Mouse (Mus musculus) gastrocnemius, postnatal 10 days (tissue): ENCODE data around the gene Flcn. TPM values are rescaled to one million over a fixed set of nuclear protein-coding genes. Genes with fewer than 3 reads are reported as not detected.

ENCODE experiments used
- DNase-seq: peaks from one replicate; pipeline ENCODE4 v3.0.0; 2021; ENCODE audit warnings: mixed read lengths
- total RNA-seq, 2 experiments: library from RNA; stranded (reverse); gene quantifications; 2 replicates each; pipeline ENCODE4 v1.2.3; 2021

The Flcn gene
- total RNA-seq, 2 experiments from 2014 or later: 25.5 to 27.0 TPM

DNA sequence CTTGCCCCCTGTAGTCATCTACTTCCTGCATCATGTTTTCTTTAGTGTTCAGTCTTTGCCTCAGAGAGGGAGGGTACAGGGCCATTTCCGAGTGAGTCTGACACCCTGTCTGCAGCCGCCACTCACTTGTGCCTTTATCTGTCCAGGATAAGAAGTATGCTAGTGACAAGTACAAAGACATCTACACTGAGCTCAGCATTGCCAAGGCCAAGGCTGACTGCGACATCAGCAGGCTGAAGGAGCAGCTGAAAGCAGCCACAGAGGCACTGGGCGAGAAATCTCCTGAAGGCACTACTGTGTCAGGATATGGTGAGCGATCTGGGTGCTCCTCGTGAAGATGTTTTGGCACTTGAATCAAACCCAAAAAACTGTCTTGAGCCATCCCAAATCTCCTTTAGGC, 40.1 kb downstream of the Flcn start:
- DNase-seq: no peak

DNA sequence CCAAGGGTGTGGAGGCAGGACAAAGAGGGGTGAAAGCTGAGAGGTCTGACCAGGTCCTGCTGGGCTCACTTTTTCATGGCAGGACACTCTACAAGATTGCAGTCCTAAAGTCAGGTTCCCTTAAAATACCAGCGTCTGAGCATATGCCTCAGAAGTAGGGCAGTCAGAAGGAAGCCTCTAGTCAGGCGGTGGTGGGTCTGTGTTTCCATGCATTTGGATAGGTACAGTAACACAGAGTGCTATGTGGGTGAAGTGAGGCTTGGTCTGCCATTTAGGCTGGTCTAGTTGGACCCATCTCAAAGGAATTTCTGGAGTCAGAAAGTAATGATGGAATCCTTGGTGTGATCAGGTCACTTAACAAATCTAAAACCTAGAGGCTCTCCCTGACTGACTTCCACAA, 40.5 kb downstream of the Flcn start:
- DNase-seq: no peak

DNA sequence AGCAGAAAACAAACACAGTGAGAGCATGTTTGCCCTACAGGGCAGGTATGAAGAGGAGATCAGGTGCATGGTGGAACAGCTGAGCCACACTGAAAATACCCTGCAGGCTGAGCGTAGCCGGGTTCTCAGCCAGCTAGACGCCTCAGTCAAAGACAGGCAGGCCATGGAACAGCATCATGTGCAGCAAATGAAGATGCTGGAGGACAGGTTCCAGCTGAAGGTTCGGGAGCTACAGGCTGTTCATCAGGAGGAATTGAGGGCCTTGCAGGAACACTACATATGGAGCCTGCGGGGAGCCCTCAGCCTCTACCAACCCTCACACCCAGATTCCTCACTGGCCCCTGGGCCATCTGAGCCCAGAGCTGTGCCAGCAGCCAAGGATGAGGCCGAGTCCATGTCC, 49.0 kb downstream of the Flcn start:
- DNase-seq: no peak

- no peak for DNase-seq
Observed at GRCm38 (mm10) chr11:59759626-59760025, 50.2 kb downstream of the Flcn start.

DNA sequence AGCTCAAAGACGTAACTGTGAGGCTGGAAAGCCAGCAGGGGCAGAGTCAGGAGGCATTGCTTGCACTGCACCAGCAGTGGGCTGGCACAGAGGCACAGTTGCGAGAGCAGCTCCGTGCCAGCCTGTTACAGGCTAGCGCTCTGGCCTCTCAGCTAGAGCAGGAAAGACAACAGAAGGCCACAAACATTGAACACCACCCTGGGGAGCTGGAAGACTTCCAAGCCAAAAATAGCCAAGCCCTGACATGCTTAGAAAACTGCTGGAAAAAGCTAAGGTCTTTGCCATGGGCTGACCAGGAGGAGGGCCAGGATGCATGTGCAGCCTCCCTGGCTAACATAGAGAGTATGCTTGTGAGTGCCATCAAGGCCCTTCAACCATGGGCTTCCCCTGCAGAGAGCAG, 50.6 kb downstream of the Flcn start:
- DNase-seq: peak; percentile 39

DNA sequence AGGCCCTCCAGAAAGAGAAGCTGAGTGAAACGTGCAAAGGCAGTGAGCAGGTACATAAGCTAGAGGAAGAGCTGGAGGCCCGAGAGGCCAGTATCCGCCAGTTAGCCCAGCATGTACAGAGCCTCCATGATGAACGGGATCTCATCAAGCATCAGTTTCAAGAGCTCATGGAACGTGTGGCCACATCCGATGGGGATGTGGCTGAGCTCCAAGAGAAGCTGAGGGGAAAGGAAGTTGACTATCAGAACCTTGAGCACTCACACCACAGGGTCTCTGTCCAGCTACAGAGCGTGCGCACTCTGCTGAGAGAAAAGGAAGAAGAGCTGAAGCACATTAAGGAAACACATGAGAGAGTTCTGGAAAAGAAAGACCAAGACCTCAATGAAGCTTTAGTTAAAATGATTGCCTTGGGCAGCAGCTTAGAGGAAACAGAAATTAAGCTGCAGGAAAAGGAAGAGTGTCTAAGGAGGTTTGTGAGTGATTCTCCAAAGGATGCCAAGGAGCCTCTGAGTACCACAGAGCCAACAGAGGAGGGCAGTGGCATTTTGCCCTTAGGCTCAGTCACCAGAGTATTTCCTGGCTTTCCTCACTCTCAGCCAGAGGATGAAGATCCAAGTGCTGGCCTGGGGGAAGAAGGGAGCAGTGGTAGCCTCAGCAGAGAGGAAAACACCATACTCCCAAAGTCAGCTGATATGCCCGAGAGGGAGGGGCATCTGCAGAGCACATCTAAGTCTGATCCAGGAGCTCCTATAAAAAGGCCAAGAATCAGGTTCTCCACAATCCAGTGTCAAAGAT, 51.4 kb downstream of the Flcn start:
- DNase-seq: no peak

GRCm38 (mm10) chr11:59756351-59756750, 53.5 kb downstream of the Flcn start:
- no peak for DNase-seq

- no peak for DNase-seq
Observed at GRCm38 (mm10) chr11:59754504-59754903, 55.3 kb downstream of the Flcn start.

DNA sequence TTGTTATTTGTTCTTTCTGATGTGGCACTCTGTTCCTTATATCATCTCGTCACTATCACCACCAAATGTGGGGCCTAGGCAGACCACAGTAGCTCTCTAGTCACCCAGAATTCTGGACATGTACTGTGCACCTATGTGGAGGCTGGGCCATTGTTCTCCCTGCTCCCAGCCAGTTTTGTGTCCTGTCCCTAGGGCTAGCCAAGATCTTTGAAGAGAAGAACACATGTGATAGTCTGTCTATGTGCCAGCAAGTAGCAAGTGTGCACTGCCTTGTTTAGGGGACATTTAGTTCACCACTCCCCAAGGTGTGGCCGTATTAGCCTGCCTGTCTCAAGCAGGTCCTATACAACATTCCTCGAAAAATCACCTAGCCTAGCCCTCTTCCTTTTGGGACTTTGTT, 60.8 kb downstream of the Flcn start:
- no peak for DNase-seq

DNA sequence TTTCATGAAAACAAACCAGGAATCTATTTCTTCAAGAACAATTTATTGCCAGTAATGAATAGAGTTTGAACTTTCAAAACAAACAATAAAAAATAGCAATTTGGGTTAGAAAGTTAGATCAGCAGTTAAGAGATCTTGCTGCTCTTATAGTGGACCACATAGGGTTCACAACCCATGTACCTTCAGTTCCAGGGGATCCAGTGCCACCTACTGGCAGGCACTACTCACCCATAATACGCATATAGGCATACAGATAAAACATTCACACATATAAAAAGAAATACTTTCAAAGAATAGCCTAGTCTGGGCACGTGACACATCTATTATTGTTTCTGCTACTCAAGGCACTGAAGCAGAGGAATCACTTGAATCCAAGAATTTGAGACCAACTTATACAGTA, 63.2 kb downstream of the Flcn start:
- peak; percentile 51 for DNase-seq

DNA sequence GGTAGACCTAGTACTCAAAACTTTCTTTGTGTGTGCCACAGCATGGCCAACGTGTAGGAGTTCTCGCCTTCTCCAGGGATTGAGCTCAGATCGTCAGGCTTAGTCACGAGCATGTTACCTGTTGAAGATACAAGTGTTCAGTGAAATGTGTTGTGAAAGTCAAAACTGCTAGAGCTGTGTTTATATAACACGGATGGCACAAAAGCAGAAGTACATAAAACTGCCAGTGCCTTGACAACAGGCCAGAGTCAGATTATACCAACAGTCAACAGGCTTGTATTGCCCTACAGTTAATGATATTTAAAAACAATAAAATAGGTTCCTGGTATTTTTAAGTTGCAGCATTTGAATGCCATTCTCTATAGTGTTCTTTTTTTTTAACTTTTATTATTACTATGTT, 64.0 kb downstream of the Flcn start:
- DNase-seq: no peak

DNA sequence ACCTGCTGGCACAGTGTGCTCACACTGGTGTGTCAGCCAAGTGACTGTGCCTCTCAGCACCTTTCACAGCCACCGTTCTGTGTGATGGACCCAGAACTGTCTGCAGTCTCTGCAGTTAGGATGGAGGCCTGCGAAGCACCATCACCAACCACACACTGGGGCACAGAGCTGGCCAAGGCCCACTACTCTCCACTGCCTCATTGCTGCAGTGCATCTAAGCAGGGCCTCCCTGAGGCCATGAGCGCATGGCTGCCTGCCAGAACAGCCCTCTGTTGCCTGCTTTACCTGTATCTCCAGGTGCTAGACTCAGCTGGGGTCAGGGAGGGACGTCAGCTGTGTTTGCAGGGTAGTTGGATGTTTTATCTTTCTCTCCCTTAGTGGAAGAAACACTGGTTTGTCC, 65.4 kb downstream of the Flcn start:
- DNase-seq: no peak

DNA sequence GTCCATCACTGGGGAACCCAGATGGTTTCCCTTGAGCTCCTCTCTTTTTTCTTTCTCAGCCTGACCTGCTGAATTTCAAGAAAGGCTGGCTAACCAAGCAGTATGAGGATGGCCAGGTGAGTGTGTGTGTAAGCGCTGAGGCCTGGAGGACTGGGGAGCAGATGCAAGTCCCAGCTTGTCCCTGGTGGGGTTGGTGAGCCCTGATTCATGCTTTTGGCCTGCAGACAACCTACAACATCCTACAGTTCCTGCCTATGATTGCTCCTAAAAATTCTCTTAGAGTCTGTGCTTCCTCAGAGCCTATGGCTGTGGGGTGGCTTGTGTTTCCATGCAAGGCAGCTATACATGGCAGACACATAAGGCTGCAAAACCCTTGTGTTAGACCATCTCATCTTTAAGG, 66.1 kb downstream of the Flcn start:
- DNase-seq: no peak

DNA sequence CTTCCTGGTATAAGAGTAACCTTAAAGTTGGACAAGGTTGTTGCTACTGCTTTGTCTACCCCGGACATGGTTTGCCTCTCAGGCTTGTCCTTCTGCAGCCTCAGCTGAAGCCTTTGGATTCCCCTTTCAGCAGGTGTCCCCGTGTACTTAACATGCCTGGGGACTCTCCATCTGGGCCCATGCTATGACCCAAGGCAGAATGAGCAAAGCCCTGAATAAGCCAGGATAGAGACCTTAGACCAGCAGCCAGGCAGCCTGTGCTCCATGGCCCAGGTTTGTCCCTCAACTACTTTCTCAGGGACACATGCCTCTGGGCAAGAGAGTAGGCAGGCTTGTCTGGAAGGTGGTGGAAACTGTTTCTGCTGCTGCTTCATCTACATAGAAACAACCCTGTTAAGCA, 66.5 kb downstream of the Flcn start:
- DNase-seq: no peak

GRCm38 (mm10) chr11:59741915-59742314, 67.9 kb downstream of the Flcn start:
- no peak for DNase-seq

Other genes with a start within 250 kb of the Flcn start
- gene Olfr222, start 233.8 kb downstream of the Flcn start, total RNA-seq: not detected
- gene Olfr223, start 216.7 kb downstream of the Flcn start, total RNA-seq: not detected
- 100 to 1,000 TPM; 139 to 166 TPM for gene Mprip, start 148.7 kb downstream of the Flcn start, total RNA-seq
- gene Pld6, start 22.4 kb downstream of the Flcn start, total RNA-seq: under 1 TPM; 0.21 to 0.47 TPM
- gene Nt5m, start 29.4 kb upstream of the Flcn start, total RNA-seq: 10 to 100 TPM; 15.7 to 19.2 TPM
- gene Cops3, start 29.8 kb upstream of the Flcn start, total RNA-seq: 10 to 100 TPM; 72.7 to 75.2 TPM
- 10 to 100 TPM; 17.1 to 18.1 TPM for gene Med9, start 138.2 kb upstream of the Flcn start, total RNA-seq
- gene Rasd1, start 154.9 kb upstream of the Flcn start, total RNA-seq: 1 to 10 TPM; 1.5 to 3.0 TPM
- 1 to 10 TPM; 3.0 to 4.0 TPM for gene Pemt, start 236.5 kb upstream of the Flcn start, total RNA-seq